Mouse (Mus musculus): ENCODE measurements at regions not wholly inside any gene's neighbourhood (a gene's known extent, or its start where the extent isn't known, plus 50 kb on each side); places are given as distances from the start of the nearest gene placed in this dataset.

- no peaks in the 10 kb centered on the region for H3K4me1 ChIP-seq
- no peak overlapping the region for H3K4me3 ChIP-seq (replicated peaks)
- WGBS = 32% methylated on average over 5 of the region's 5 CpGs
- H3K27ac ChIP-seq = no peak overlapping the region
- H3K4me2 ChIP-seq = no peak overlapping the region
- no peak overlapping the region for H3K9ac ChIP-seq
- no peak for ATAC-seq (replicated peaks; ENCODE audit: low FRiP score)
- H3K27me3 ChIP-seq = no peaks in the 10 kb centered on the region
- no peaks in the 10 kb centered on the region for H3K9me3 ChIP-seq (replicated peaks)
- H3K36me3 ChIP-seq = no peaks in the 10 kb centered on the region
These were observed 494.8 kb upstream of the Mpdz start for GRCm38 (mm10) chr4:81937384-81937783.

GRCm38 (mm10) chr4:81930956-81931355 is 488.3 kb upstream of the Mpdz start:
- Histone ChIP-seq H3K27ac (no peak overlapping the region), H3K4me3 (replicated peaks) (no peak overlapping the region), H3K4me1 (no peaks in the 10 kb centered on the region), H3K4me2 (no peak overlapping the region), H3K36me3 (no peaks in the 10 kb centered on the region), H3K27me3 (no peaks in the 10 kb centered on the region), H3K9me3 (replicated peaks) (no peaks in the 10 kb centered on the region), H3K9ac (no peak overlapping the region)
- ATAC-seq (replicated peaks; ENCODE audit: low FRiP score) = no peak
- 83% methylated on average over 1 of the region's 1 CpGs for WGBS

GRCm38 (mm10) chr4:81928581-81929244 is 486.1 kb upstream of the Mpdz start:
- Histone ChIP-seq H3K4me1 (no peaks in the 10 kb centered on the region), H3K9ac (no peak overlapping the region), H3K4me2 (no peak overlapping the region), H3K27ac (no peak overlapping the region), H3K9me3 (replicated peaks) (no peaks in the 10 kb centered on the region), H3K27me3 (no peaks in the 10 kb centered on the region), H3K36me3 (no peaks in the 10 kb centered on the region), H3K4me3 (replicated peaks) (no peak overlapping the region)
- WGBS = 50% methylated on average over 9 of the region's 9 CpGs
- ATAC-seq (replicated peaks; ENCODE audit: low FRiP score) = no peak

GRCm38 (mm10) chr4:81927176-81927714 is 484.6 kb upstream of the Mpdz start:
- ATAC-seq (replicated peaks; ENCODE audit: low FRiP score) = no peak
- WGBS = 51% methylated on average over 2 of the region's 2 CpGs
- no peak overlapping the region for H3K27ac ChIP-seq

GRCm38 (mm10) chr4:81926662-81927141 is 484.1 kb upstream of the Mpdz start:
- H3K36me3 ChIP-seq = no peaks in the 10 kb centered on the region
- no peak overlapping the region for H3K4me3 ChIP-seq (replicated peaks)
- no peak overlapping the region for H3K4me2 ChIP-seq
- no peaks in the 10 kb centered on the region for H3K4me1 ChIP-seq
- no peak for ATAC-seq (replicated peaks; ENCODE audit: low FRiP score)
- no peaks in the 10 kb centered on the region for H3K27me3 ChIP-seq
- H3K9ac ChIP-seq = no peak overlapping the region
- 59% methylated on average over 6 of the region's 6 CpGs for WGBS
- H3K9me3 ChIP-seq (replicated peaks) = no peaks in the 10 kb centered on the region
- H3K27ac ChIP-seq = no peak overlapping the region

More at GRCm38 (mm10) chr4:81927176-81927714, 484.6 kb upstream of the Mpdz start:
- H3K9me3 ChIP-seq (replicated peaks) = no peaks in the 10 kb centered on the region
- H3K9ac ChIP-seq = no peak overlapping the region
- no peaks in the 10 kb centered on the region for H3K4me1 ChIP-seq
- no peaks in the 10 kb centered on the region for H3K36me3 ChIP-seq
- H3K27me3 ChIP-seq = no peaks in the 10 kb centered on the region
- H3K4me2 ChIP-seq = no peak overlapping the region
- H3K4me3 ChIP-seq (replicated peaks) = no peak overlapping the region

GRCm38 (mm10) chr4:81925611-81926010 is 483.0 kb upstream of the Mpdz start:
- no peak overlapping the region for H3K4me3 ChIP-seq (replicated peaks)
- H3K27ac ChIP-seq = no peak overlapping the region
- 57% methylated on average over 2 of the region's 2 CpGs for WGBS
- no peak overlapping the region for H3K4me2 ChIP-seq
- no peaks in the 10 kb centered on the region for H3K27me3 ChIP-seq
- no peak for ATAC-seq (replicated peaks; ENCODE audit: low FRiP score)
- no peak overlapping the region for H3K9ac ChIP-seq
- H3K9me3 ChIP-seq (replicated peaks) = no peaks in the 10 kb centered on the region
- H3K4me1 ChIP-seq = no peaks in the 10 kb centered on the region
- no peaks in the 10 kb centered on the region for H3K36me3 ChIP-seq

- WGBS = 98% methylated on average over 1 of the region's 1 CpGs
- no peak overlapping the region for H3K27ac ChIP-seq
- H3K4me2 ChIP-seq = no peak overlapping the region
- H3K4me3 ChIP-seq (replicated peaks) = no peak overlapping the region
- H3K36me3 ChIP-seq = no peaks in the 10 kb centered on the region
- H3K9me3 ChIP-seq (replicated peaks) = no peaks in the 10 kb centered on the region
- no peaks in the 10 kb centered on the region for H3K27me3 ChIP-seq
- ATAC-seq (replicated peaks; ENCODE audit: low FRiP score) = no peak
- H3K4me1 ChIP-seq = no peaks in the 10 kb centered on the region
- H3K9ac ChIP-seq = no peak overlapping the region
These were observed 481.5 kb upstream of the Mpdz start for GRCm38 (mm10) chr4:81924120-81924519.

GRCm38 (mm10) chr4:81922876-81923275 is 480.3 kb upstream of the Mpdz start:
- ATAC-seq (replicated peaks; ENCODE audit: low FRiP score) = no peak
- Histone ChIP-seq H3K27me3 (no peaks in the 10 kb centered on the region), H3K27ac (no peak overlapping the region), H3K4me2 (no peak overlapping the region), H3K9ac (no peak overlapping the region), H3K4me3 (replicated peaks) (no peak overlapping the region), H3K4me1 (no peaks in the 10 kb centered on the region), H3K9me3 (replicated peaks) (no peaks in the 10 kb centered on the region), H3K36me3 (no peaks in the 10 kb centered on the region)
- 74% methylated on average over 3 of the region's 3 CpGs for WGBS

- no peak for ATAC-seq (replicated peaks; ENCODE audit: low FRiP score)
- Histone ChIP-seq H3K9me3 (replicated peaks) (no peaks in the 10 kb centered on the region), H3K36me3 (no peaks in the 10 kb centered on the region), H3K4me1 (no peaks in the 10 kb centered on the region), H3K4me2 (no peak overlapping the region), H3K27me3 (no peaks in the 10 kb centered on the region), H3K4me3 (replicated peaks) (no peak overlapping the region), H3K9ac (no peak overlapping the region), H3K27ac (no peak overlapping the region)
- WGBS = 90% methylated on average over 2 of the region's 2 CpGs
These were observed 472.4 kb upstream of the Mpdz start for GRCm38 (mm10) chr4:81914971-81915370.

- no peaks in the 10 kb centered on the region for H3K4me1 ChIP-seq
- ATAC-seq (replicated peaks; ENCODE audit: low FRiP score) = no peak
- no peaks in the 10 kb centered on the region for H3K27me3 ChIP-seq
- no peaks in the 10 kb centered on the region for H3K9me3 ChIP-seq (replicated peaks)
- no peak overlapping the region for H3K4me3 ChIP-seq (replicated peaks)
- H3K9ac ChIP-seq = no peak overlapping the region
- no peak overlapping the region for H3K27ac ChIP-seq
- no peaks in the 10 kb centered on the region for H3K36me3 ChIP-seq
- WGBS = 59% methylated on average over 10 of the region's 10 CpGs
- no peak overlapping the region for H3K4me2 ChIP-seq
These were observed 470.7 kb upstream of the Mpdz start for GRCm38 (mm10) chr4:81913296-81913695.

GRCm38 (mm10) chr4:81912653-81913052 is 470.0 kb upstream of the Mpdz start:
- no peak overlapping the region for H3K27ac ChIP-seq

GRCm38 (mm10) chr4:81899961-81900540 is 457.4 kb upstream of the Mpdz start:
- no peaks in the 10 kb centered on the region for H3K4me1 ChIP-seq
- H3K27ac ChIP-seq = no peak overlapping the region
- H3K4me2 ChIP-seq = no peak overlapping the region
- whole genome bisulfite sequencing = 78% methylated on average over 5 of the region's 5 CpGs
- H3K4me3 ChIP-seq (replicated peaks) = no peak overlapping the region
- no peaks in the 10 kb centered on the region for H3K36me3 ChIP-seq
- H3K9ac ChIP-seq = no peak overlapping the region
- H3K9me3 ChIP-seq (replicated peaks) = no peaks in the 10 kb centered on the region
- ATAC-seq (replicated peaks; ENCODE audit: low FRiP score) = no peak
- H3K27me3 ChIP-seq = no peaks in the 10 kb centered on the region

More at GRCm38 (mm10) chr4:81912653-81913052, 470.0 kb upstream of the Mpdz start:
- Histone ChIP-seq H3K4me2 (no peak overlapping the region), H3K36me3 (no peaks in the 10 kb centered on the region), H3K9me3 (replicated peaks) (no peaks in the 10 kb centered on the region), H3K4me1 (no peaks in the 10 kb centered on the region), H3K27me3 (no peaks in the 10 kb centered on the region), H3K9ac (no peak overlapping the region), H3K4me3 (replicated peaks) (no peak overlapping the region)
- ATAC-seq (replicated peaks; ENCODE audit: low FRiP score) = no peak
- 83% methylated on average over 1 of the region's 1 CpGs for WGBS

All from kidney, embryonic 15.5 days (tissue).